Mouse (Mus musculus) bone marrow macrophage, adult 2 months (primary cell): ENCODE data around the gene Txn1. TPM values are rescaled to one million over a fixed set of nuclear protein-coding genes. Genes with fewer than 3 reads are reported as not detected.

Experiments used
- H3K27ac ChIP-seq: 2 replicates; pipeline ENCODE4 v1.5.1; 2012; ENCODE audit warnings: low read depth, low read length; ENCODE audit not compliant: insufficient read depth
- H3K4me1 ChIP-seq: 2 replicates; pipeline ENCODE4 v1.6.1; 2012; ENCODE audit warnings: low read length; ENCODE audit not compliant: control insufficient read depth, insufficient read depth
- H3K4me3 ChIP-seq: 2 replicates; pipeline ENCODE4 v1.5.1; 2012; ENCODE audit warnings: mild to moderate bottlenecking, low read length, moderate library complexity; ENCODE audit not compliant: insufficient read depth
- CTCF ChIP-seq: IDR thresholded peaks from 2 replicates; pipeline ENCODE4 v1.5.1; 2012; ENCODE audit warnings: low read depth, mild to moderate bottlenecking, low read length, moderate library complexity
- POLR2A ChIP-seq: IDR thresholded peaks from 2 replicates; pipeline ENCODE4 v1.6.1; 2012; ENCODE audit warnings: mild to moderate bottlenecking, low read depth, low read length, borderline replicate concordance
- polyA plus RNA-seq: library from polyadenylated mRNA; stranded (reverse); fragments of >200 nt; gene quantifications from 2 replicates; pipeline ENCODE4 v1.2.4, GENCODE M21; 2012; ENCODE audit not compliant: missing spikeins, insufficient read depth, insufficient read length

The Txn1 gene
- polyA plus RNA-seq, 1 experiment: 298 TPM

DNA sequence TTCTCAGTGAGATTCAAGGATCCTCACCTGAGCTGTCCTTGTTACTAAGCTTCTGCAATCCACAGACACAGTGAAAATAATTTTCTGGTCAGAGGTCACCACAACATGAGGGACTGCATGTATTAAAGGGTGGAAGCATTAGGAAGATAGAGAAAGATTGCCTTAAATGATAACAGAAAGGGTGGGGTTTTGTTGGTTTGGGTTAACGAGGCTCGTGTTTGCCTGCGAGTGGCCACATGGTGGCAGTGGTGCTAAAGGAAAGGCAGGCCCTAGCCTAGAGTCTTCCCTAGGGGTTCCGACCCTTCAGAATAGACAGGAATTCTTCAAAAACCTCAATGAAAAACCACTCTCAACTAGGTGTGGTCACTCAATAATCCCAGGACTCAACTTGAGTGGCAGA is 55.0 kb downstream of the Txn1 start:
- no peak overlapping the region for H3K4me3 ChIP-seq
- no peak overlapping the region for H3K27ac ChIP-seq
- TF ChIP-seq CTCF (peak; percentile 71), POLR2A (no peak)
- no peaks in the 10 kb centered on the region for H3K4me1 ChIP-seq

DNA sequence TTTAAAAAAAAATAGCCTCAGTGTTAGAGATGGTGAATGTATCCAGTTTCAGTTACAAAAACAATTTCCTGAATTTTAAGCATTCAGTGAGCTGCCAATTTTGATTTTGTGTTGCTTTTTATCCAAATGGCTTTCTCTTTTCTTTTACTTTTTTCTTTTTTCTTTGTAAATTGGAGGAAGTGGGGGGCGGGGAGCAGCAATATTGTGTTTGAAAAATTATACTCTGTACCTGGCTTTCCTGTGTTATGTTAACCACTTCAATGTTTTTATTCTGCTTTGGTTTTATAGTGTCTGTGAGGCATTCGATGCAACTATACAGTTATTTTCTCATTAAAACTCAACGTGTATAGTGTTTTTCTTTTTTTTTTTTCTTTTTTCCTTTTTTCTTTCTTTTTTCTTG is 59.6 kb downstream of the Txn1 start:
- H3K4me3 ChIP-seq: no peak overlapping the region
- no peaks in the 10 kb centered on the region for H3K4me1 ChIP-seq
- H3K27ac ChIP-seq: no peak overlapping the region
- TF ChIP-seq POLR2A (no peak), CTCF (no peak)

- no peak overlapping the region for H3K27ac ChIP-seq
- no peaks in the 10 kb centered on the region for H3K4me1 ChIP-seq
- no peak overlapping the region for H3K4me3 ChIP-seq
- TF ChIP-seq CTCF (no peak), POLR2A (no peak)
These were observed 60.3 kb downstream of the Txn1 start for GRCm38 (mm10) chr4:57895902-57896301.

DNA sequence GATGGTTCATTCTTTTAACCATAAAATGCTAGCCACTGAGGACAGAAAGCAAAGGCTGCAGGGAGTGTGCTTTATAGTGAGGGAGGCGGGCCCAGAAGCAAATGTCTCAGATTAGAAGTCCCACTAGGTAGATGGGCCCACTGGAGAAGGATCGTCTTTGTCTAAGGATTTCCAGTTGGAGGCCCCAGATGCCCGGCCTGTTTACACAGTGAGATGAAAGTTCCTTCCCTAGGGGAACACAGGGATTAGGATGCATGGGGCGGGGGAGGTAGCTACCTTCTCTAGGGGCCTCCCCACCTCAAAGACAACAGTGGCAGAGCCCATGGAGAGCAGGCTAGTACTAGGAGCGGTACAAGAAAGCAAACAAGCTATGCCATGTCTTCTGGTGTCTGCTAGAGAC is 61.1 kb downstream of the Txn1 start:
- H3K27ac ChIP-seq: no peak overlapping the region
- H3K4me1 ChIP-seq: no peaks in the 10 kb centered on the region
- TF ChIP-seq CTCF (no peak), POLR2A (no peak)
- H3K4me3 ChIP-seq: no peak overlapping the region

Other genes with a start within 250 kb of the Txn1 start
- 0.81 and 1.3 TPM in 2 replicates for gene Akap2, start 238.8 kb downstream of the Txn1 start, polyA plus RNA-seq
- gene D630039A03Rik, start 40.1 kb downstream of the Txn1 start, polyA plus RNA-seq: not detected in 2 replicates
- gene Txndc8, start 52.7 kb upstream of the Txn1 start, polyA plus RNA-seq: not detected in 2 replicates